Mouse (Mus musculus) right cerebral cortex, postnatal 36 days (tissue): ENCODE data around the gene Sapcd1.
"Not testable (repeated sequence)": the region's sequence is repeated elsewhere in the genome, so short reads cannot be mapped to it uniquely, and the experiment has no call there.

Experiments
- DNase-seq, 2 experiments: peaks; one replicate each; pipeline ENCODE4 v3.0.0; 2022; ENCODE audit warnings: low spot score in 2 of 2, mixed read lengths in 1 of 2

Sapcd1 gene

DNA sequence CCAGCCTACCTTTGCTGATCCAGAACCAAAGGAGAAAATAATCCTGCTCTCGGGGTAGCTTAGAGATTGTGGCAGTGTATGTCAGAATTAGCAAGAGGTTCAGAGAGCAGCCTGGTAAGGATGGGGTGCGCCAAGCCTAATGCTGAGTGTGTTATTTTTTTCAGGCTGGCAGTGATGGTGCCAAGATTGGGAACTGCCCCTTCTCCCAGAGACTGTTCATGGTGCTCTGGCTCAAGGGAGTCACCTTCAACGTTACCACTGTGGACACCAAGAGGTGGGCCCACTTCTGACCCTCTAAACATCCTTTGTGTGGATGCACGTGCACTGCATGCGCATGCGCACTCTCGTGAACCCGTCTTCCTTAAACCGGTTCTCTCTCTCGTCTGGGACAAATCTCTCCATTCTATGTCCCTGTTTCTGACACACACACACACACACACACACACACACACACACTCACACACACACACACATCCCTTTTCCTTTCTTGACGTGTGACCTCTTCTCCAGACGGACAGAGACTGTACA lies 24.5 kb upstream of the Sapcd1 start:
- DNase-seq = no peak

GRCm38 (mm10) chr17:35051156-35052086 lies 23.6 kb upstream of the Sapcd1 start:
- no peak for DNase-seq

GRCm38 (mm10) chr17:35050126-35050750 lies 22.4 kb upstream of the Sapcd1 start:
- DNase-seq = no peak

- DNase-seq = no peak
These were observed 21.8 kb upstream of the Sapcd1 start, which contains the start of gene Clic1 for GRCm38 (mm10) chr17:35049561-35050016. Gene Clic1 (plus strand): TSS chr17:35049966.

DNA sequence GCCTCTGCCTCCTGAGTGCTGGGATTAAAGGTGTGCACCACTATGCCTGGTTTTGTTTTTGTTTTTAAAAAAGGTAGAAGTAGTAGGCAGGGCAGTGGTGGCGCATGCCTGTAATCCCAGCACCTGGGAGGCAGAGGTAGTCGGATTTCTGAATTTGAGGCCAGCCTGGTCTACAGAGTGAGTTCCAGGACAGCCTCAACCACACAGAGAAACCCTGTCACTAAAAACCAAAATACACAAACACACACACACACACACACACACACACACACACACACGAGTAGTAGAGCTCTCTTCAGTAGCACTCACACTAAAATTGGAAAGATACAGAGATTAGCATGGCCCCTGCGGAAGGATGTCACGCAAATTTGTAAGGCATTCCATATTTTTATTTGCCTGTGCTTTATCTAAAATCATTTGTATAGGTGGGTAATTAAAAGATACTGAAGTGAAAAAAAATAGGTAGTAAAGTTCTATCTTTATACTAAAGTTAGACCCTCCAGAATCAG lies 21.2 kb upstream of the Sapcd1 start:
- no peak for DNase-seq

GRCm38 (mm10) chr17:35048149-35048931 lies 20.5 kb upstream of the Sapcd1 start:
- DNase-seq = no peak

GRCm38 (mm10) chr17:35047688-35048087 lies 19.9 kb upstream of the Sapcd1 start:
- no peak for DNase-seq

GRCm38 (mm10) chr17:35046681-35047455 lies 19.1 kb upstream of the Sapcd1 start, which contains the start of gene Msh5:
Gene Msh5 (minus strand): TSS chr17:35046745.
- DNase-seq = peak; percentile 88 to 93

- DNase-seq = no peak
These were observed 18.2 kb upstream of the Sapcd1 start for GRCm38 (mm10) chr17:35045807-35046680.

DNA sequence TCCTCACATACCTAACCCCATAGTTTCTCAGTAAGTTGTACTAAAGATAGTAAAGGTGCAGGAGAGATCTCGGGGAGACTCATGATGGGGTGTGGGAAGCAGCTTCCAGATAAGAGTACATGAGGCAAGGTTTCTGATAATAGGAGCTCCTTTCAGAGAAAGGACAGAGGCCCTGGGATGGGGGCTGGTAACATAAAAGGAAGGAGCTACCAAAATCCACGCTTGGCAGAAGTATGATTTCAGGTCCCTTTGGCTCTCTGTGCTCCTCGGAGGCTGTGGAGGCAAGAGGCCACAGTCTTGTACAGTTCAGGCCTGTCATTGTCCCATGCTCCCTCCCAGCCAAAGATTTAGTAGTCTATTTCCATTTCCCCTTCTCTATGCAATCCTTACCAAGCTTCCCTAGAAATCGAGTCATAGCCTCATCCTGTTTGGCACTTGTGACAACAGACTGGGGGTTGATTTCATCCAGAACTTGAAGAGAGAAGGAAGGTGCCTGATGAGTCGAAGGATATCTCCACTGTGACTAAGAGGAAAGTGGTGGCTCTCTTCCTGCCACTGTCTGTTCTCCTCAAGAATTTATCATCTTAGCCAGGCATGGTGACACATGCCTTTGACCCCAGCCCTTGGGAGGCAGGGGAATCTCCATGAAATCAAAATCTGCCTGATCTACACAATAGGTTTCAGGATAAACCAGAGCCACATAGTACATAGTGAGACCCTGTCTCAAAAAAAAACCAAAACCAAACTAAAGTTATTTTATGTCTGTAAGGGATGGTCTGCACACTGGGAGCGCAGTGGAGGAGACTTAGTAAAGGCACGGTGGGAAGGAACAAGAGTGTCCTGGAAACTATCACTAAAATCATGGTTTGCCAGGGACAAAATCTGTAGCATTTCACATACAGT lies 17.3 kb upstream of the Sapcd1 start:
- no peak for DNase-seq

DNA sequence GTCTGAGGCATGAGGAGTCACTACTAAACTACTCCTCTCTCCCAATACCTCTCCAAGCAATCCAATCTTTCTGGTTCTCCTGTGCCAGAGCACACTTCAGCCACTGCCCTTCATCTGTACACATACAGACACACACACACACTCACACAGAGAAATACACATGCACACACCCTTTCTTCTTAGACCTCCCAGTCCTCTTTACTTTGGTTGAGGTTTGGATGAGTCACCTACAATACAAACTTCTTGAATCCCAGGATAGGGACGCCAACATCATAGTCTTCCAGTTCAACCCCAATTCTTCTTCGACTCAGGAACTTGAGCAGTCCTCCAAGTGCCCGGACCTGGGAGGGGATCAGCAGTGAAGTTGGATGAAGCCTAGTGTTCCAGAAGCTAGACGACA lies 16.0 kb upstream of the Sapcd1 start:
- DNase-seq = no peak

DNA sequence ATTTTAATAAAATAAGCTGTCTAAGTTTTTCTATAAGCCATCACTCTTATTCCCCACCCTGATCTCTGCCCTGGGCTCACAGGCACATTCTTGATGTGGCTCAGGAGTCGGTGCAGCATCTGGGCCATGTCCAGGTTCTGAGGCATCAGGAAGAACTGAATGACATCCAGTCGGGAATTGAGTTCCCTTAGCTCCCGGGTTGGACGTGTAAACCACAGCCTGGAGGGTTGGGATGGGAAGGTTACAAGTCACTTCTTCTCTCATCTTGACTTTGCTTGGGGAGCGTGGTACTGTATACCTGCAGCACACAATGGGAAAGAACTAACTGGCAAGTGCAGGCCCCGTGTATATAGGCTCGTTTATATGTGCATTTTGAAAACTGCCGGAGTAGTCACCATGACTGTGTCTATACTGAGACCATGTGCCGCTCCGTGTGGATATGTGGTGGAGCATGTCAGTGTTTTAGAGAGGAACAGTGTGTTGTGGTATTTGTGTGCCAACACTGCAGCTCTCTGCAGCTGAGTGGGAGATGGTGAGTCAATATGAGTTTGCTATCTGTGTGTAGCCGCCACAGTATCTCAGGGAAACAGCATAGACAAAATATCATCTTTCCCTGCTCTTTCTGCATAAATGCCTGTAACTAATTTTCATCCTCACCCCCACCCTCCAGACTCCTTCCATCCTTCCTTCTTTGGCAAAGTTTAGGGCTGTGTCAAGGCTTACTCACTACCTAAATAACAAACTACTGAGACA lies 11.5 kb upstream of the Sapcd1 start:
- peak in 1 of 2 experiments; percentile 45 for DNase-seq

GRCm38 (mm10) chr17:35034896-35035295 lies 7.1 kb upstream of the Sapcd1 start:
- DNase-seq = no peak

- DNase-seq = not testable (repeated sequence)
These were observed 5.9 kb upstream of the Sapcd1 start for GRCm38 (mm10) chr17:35033703-35034102.

GRCm38 (mm10) chr17:35032323-35032870 lies 4.6 kb upstream of the Sapcd1 start:
- no peak for DNase-seq

DNA sequence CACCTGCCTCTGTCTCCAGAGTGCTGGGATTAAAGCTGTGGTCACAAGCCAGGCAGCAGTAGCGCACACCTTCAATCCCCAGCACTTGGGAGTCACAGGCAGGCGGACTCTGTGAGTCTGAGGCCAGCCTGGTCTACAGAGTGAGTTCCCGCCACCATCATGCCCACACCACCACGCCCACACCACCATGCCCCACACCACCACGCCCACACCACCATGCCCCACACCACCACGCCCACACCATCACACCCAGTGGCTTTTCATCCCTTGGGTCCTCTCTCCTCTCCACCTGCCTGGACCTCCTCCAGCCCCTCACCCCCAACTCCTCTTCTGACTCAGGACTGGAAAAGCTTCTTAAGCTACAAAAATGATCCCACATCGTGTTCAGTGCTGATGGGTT lies 4.1 kb upstream of the Sapcd1 start:
- DNase-seq = no peak

- no peak for DNase-seq
These were observed 3.5 kb upstream of the Sapcd1 start for GRCm38 (mm10) chr17:35031272-35031671.
